Mouse (Mus musculus): ENCODE measurements around the gene Mettl4. TPM values are rescaled to one million over a fixed set of nuclear protein-coding genes. Genes with fewer than 3 reads are reported as not detected.
"Not testable (repeated sequence)": the region's sequence is repeated elsewhere in the genome, so short reads cannot be mapped to it uniquely, and the experiment has no call there.

Gene Mettl4
- polyA plus RNA-seq, 1 experiment from 2014 or later, result 25.2 TPM

- peaks cover 3% of the 10 kb centered on the region; the same call in 1 of the 2 replicates for H3K36me3 ChIP-seq (ENCODE audit: control insufficient read depth, insufficient read depth, low read length)
- no peak overlapping the region for H3K4me2 ChIP-seq (ENCODE audit: low read depth, low read length)
- WGBS, result 69% methylated on average over 4 of the region's 4 CpGs
- H3K9ac ChIP-seq (replicated peaks; ENCODE audit: low read depth, low read length), result no peak overlapping the region
- no peaks in the 10 kb centered on the region for H3K4me1 ChIP-seq (ENCODE audit: control insufficient read depth, insufficient read depth, low read length)
- H3K27me3 ChIP-seq (ENCODE audit: control insufficient read depth, insufficient read depth, low read length), result no peaks in the 10 kb centered on the region
- H3K27ac ChIP-seq (ENCODE audit: low read depth, low read length), result no peak overlapping the region
- no peak overlapping the region for H3K4me3 ChIP-seq (ENCODE audit: low read depth, low read length)
- no peaks in the 10 kb centered on the region for H3K9me3 ChIP-seq (ENCODE audit: control insufficient read depth, low read length)
- peak; percentile 69; the same call in 1 of the 2 replicates for ATAC-seq (ENCODE audit: low read depth)
These were observed 14.4 kb downstream of the Mettl4 start for GRCm38 (mm10) chr17:94735437-94735836.

- H3K4me2 ChIP-seq (ENCODE audit: low read depth, low read length); H3K9me3 ChIP-seq (ENCODE audit: control insufficient read depth, low read length); H3K4me1 ChIP-seq (ENCODE audit: control insufficient read depth, insufficient read depth, low read length); H3K27me3 ChIP-seq (ENCODE audit: control insufficient read depth, insufficient read depth, low read length); H3K36me3 ChIP-seq (ENCODE audit: control insufficient read depth, insufficient read depth, low read length); H3K27ac ChIP-seq (ENCODE audit: low read depth, low read length); H3K4me3 ChIP-seq (ENCODE audit: low read depth, low read length); ATAC-seq (ENCODE audit: low read depth); H3K9ac ChIP-seq (replicated peaks; ENCODE audit: low read depth, low read length): not testable (repeated sequence)
- 29% methylated on average over 2 of the region's 2 CpGs for WGBS
These were observed 19.4 kb downstream of the Mettl4 start for GRCm38 (mm10) chr17:94730416-94730815.

GRCm38 (mm10) chr17:94726750-94727149, 23.1 kb downstream of the Mettl4 start:
- Histone ChIP-seq H3K36me3 (ENCODE audit: control insufficient read depth, insufficient read depth, low read length) (0 out of 2 replicates have a peak, but pooled peaks cover 3% of the 10 kb centered on the region), H3K4me3 (ENCODE audit: low read depth, low read length) (no peak overlapping the region), H3K9ac (replicated peaks; ENCODE audit: low read depth, low read length) (no peak overlapping the region), H3K27ac (ENCODE audit: low read depth, low read length) (no peak overlapping the region), H3K27me3 (ENCODE audit: control insufficient read depth, insufficient read depth, low read length) (no peaks in the 10 kb centered on the region), H3K4me2 (ENCODE audit: low read depth, low read length) (no peak overlapping the region), H3K4me1 (ENCODE audit: control insufficient read depth, insufficient read depth, low read length) (no peaks in the 10 kb centered on the region), H3K9me3 (ENCODE audit: control insufficient read depth, low read length) (no peaks in the 10 kb centered on the region)
- no peak for ATAC-seq (ENCODE audit: low read depth)
- 94% methylated on average over 4 of the region's 4 CpGs for WGBS

- peak; percentile 82; the same call in 1 of the 2 replicates for ATAC-seq (ENCODE audit: low read depth)
- Histone ChIP-seq H3K27ac (ENCODE audit: low read depth, low read length) (no peak overlapping the region), H3K4me3 (ENCODE audit: low read depth, low read length) (no peak overlapping the region), H3K27me3 (ENCODE audit: control insufficient read depth, insufficient read depth, low read length) (no peaks in the 10 kb centered on the region), H3K4me1 (ENCODE audit: control insufficient read depth, insufficient read depth, low read length) (no peaks in the 10 kb centered on the region), H3K9ac (replicated peaks; ENCODE audit: low read depth, low read length) (no peak overlapping the region), H3K9me3 (ENCODE audit: control insufficient read depth, low read length) (no peaks in the 10 kb centered on the region), H3K36me3 (ENCODE audit: control insufficient read depth, insufficient read depth, low read length) (no peaks in the 10 kb centered on the region), H3K4me2 (ENCODE audit: low read depth, low read length) (no peak overlapping the region)
- WGBS, result 79% methylated on average over 6 of the region's 6 CpGs
These were observed 76.1 kb downstream of the Mettl4 start for GRCm38 (mm10) chr17:94673515-94674317.
